Mouse (Mus musculus): Measurements from ENCODE around the gene Csmd2.

The Csmd2 gene

GRCm38 (mm10) chr4:128615761-128616160 lies 628.1 kb downstream of the Csmd2 start:
- DNase-seq (ENCODE audit: low read depth, low spot score): no peak
